Mouse (Mus musculus): Measurements from ENCODE around the gene Mxd3. TPM values are rescaled to one million over a fixed set of nuclear protein-coding genes. Genes with fewer than 3 reads are reported as not detected.

The Mxd3 gene
- polyA plus RNA-seq, 1 experiment from 2014 or later = 8.5 TPM

DNA sequence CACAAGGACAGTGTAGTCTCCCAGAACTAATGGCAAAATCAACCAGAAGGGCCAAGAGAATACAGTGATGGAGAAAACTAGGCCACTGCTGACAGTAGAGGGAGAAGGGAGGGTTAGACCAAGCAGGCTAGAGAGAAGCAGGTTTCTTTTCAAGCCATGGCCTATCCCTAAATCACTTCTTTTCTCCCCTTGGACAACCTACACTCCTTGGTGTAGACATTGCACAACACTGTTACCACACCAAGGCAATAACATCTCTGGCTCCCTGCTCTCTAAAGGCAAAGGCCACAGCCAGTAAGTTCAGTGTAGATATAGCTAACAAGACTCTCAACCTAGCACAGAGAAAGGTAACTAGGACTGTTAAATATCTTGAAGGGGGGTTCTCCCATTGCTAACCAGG, 31.5 kb upstream of the Mxd3 start:
- H3K9ac ChIP-seq (ENCODE audit: low read depth, low read length) = no peak overlapping the region; the same call in 1 of the 2 replicates
- no peak for ATAC-seq
- peak overlapping the region; percentile 74 for H3K4me2 ChIP-seq (replicated peaks; ENCODE audit: low read depth)
- H3K27me3 ChIP-seq (replicated peaks; ENCODE audit: control insufficient read depth, insufficient read depth, low read length) = no peaks in the 10 kb centered on the region
- H3K9me3 ChIP-seq (ENCODE audit: control insufficient read depth) = no peaks in the 10 kb centered on the region
- H3K4me1 ChIP-seq (replicated peaks; ENCODE audit: control insufficient read depth, insufficient read depth, low read length) = no peaks in the 10 kb centered on the region; the same call in 1 of the 2 replicates
- TF ChIP-seq CTCF (IDR thresholded peaks at IDR 0.05; ENCODE audit: low read depth) = no peak
- H3K4me3 ChIP-seq (ENCODE audit: low read depth, low read length) = peak overlapping the region; percentile 87
- H3K36me3 ChIP-seq (ENCODE audit: control insufficient read depth, insufficient read depth) = peaks cover 28% of the 10 kb centered on the region
- H3K27ac ChIP-seq (ENCODE audit: low read depth, low read length) = no peak overlapping the region

DNA sequence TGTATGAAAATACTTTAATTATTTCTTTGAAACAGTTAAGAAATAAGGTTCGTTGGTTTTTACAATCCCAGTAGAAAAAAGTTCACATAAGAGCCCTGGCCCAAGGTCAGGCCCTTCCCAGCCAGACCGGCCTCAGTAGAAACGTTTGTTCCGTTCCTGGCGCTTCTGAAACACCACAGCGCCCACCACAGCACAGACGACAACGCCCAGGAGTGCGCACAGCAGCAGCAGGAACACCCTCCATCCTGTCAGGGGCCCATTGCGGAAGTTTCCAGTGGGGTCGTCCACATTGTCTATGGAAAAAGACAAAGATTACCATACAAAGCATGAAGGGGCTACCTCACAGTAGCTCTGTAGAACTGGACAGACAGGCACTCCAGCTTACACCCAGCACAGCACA, 17.1 kb upstream of the Mxd3 start:
- Histone ChIP-seq H3K27me3 (replicated peaks; ENCODE audit: control insufficient read depth, insufficient read depth, low read length) (no peaks in the 10 kb centered on the region), H3K9me3 (ENCODE audit: control insufficient read depth) (no peaks in the 10 kb centered on the region), H3K4me2 (replicated peaks; ENCODE audit: low read depth) (no peak overlapping the region), H3K4me1 (replicated peaks; ENCODE audit: control insufficient read depth, insufficient read depth, low read length) (no peaks in the 10 kb centered on the region), H3K9ac (ENCODE audit: low read depth, low read length) (no peak overlapping the region), H3K36me3 (ENCODE audit: control insufficient read depth, insufficient read depth) (peaks cover 79% of the 10 kb centered on the region), H3K27ac (ENCODE audit: low read depth, low read length) (no peak overlapping the region), H3K4me3 (ENCODE audit: low read depth, low read length) (no peak overlapping the region)
- ATAC-seq = no peak
- TF ChIP-seq CTCF (IDR thresholded peaks at IDR 0.05; ENCODE audit: low read depth) = no peak
- 80% methylated on average over 11 of the region's 11 CpGs for WGBS

DNA sequence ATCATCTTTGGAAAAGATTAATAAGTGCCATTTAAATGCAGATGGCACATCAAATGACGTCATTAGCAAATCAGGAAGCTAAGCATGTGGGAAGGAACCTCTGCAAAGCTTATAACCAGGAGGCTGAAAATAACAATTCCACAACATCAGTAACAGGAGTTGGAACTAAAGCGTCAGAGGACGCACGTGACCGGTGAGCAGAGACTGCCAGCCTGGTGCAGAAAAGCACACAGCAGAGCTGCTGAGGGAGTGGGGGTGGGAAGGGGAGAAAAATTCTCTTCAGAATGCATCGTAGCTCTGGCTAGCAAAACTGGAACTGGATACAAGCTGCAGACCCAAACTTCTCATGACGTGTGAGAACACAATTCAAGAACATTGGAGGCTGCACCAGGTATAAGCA, 14.7 kb upstream of the Mxd3 start:
- Histone ChIP-seq H3K9ac (ENCODE audit: low read depth, low read length) (no peak overlapping the region), H3K27me3 (replicated peaks; ENCODE audit: control insufficient read depth, insufficient read depth, low read length) (no peaks in the 10 kb centered on the region), H3K4me3 (ENCODE audit: low read depth, low read length) (no peak overlapping the region), H3K4me2 (replicated peaks; ENCODE audit: low read depth) (no peak overlapping the region), H3K36me3 (ENCODE audit: control insufficient read depth, insufficient read depth) (peaks cover 57% of the 10 kb centered on the region), H3K9me3 (ENCODE audit: control insufficient read depth) (no peaks in the 10 kb centered on the region), H3K27ac (ENCODE audit: low read depth, low read length) (no peak overlapping the region), H3K4me1 (replicated peaks; ENCODE audit: control insufficient read depth, insufficient read depth, low read length) (no peaks in the 10 kb centered on the region)
- WGBS = 87% methylated on average over 7 of the region's 7 CpGs
- TF ChIP-seq CTCF (IDR thresholded peaks at IDR 0.05; ENCODE audit: low read depth) = no peak
- ATAC-seq = no peak

DNA sequence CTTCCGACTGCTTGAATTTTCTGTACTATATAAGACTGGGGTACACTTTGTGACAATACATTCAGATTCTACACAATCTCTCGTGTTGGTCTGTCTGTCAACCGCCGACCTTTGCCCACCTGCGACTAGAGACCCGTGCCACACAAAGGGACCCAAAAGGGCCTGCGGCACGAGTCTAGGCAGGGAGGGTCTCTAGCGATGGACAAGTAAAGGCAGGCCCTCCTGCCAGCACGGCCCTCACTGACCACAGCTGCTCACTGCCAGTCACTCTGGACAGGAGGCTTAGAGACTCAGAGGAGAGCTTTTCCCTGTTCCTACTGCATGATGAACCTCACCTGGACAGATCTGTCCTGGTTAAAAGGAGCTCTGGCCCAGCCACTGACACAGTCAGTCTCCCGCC, 12.8 kb upstream of the Mxd3 start:
- Histone ChIP-seq H3K4me3 (ENCODE audit: low read depth, low read length) (no peak overlapping the region), H3K9me3 (ENCODE audit: control insufficient read depth) (no peaks in the 10 kb centered on the region), H3K4me2 (replicated peaks; ENCODE audit: low read depth) (no peak overlapping the region), H3K4me1 (replicated peaks; ENCODE audit: control insufficient read depth, insufficient read depth, low read length) (no peaks in the 10 kb centered on the region), H3K27me3 (replicated peaks; ENCODE audit: control insufficient read depth, insufficient read depth, low read length) (no peaks in the 10 kb centered on the region), H3K36me3 (ENCODE audit: control insufficient read depth, insufficient read depth) (peaks cover 40% of the 10 kb centered on the region), H3K27ac (ENCODE audit: low read depth, low read length) (no peak overlapping the region), H3K9ac (ENCODE audit: low read depth, low read length) (no peak overlapping the region)
- ATAC-seq = no peak
- no peak for TF ChIP-seq CTCF (IDR thresholded peaks at IDR 0.05; ENCODE audit: low read depth)
- 29% methylated on average over 11 of the region's 11 CpGs for WGBS

DNA sequence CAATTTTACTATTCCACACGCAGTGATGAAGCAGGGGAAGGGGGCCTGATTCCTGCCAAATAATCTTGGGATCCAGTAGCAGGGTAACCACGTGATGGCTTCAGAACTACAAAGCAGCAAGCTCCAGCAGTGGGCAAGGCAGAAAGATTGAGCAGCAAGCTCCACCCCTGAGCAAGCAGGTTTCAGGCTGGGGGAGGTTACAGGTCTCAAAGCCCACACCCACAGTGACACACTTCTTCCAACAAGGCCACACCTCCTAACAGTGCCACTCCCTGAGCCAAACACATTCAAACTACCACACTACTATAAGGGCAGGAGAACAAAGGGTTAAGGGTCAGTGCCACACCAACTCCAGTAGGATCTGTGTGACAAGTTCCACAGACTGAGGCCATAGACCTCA, 9.6 kb upstream of the Mxd3 start:
- Histone ChIP-seq H3K27ac (ENCODE audit: low read depth, low read length) (no peak overlapping the region), H3K36me3 (ENCODE audit: control insufficient read depth, insufficient read depth) (peaks cover 8% of the 10 kb centered on the region), H3K4me3 (ENCODE audit: low read depth, low read length) (no peak overlapping the region), H3K4me2 (replicated peaks; ENCODE audit: low read depth) (no peak overlapping the region), H3K27me3 (replicated peaks; ENCODE audit: control insufficient read depth, insufficient read depth, low read length) (no peaks in the 10 kb centered on the region), H3K9ac (ENCODE audit: low read depth, low read length) (no peak overlapping the region), H3K9me3 (ENCODE audit: control insufficient read depth) (no peaks in the 10 kb centered on the region), H3K4me1 (replicated peaks; ENCODE audit: control insufficient read depth, insufficient read depth, low read length) (no peaks in the 10 kb centered on the region)
- WGBS = 27% methylated on average over 2 of the region's 2 CpGs
- peak; percentile 89 for ATAC-seq
- no peak for TF ChIP-seq CTCF (IDR thresholded peaks at IDR 0.05; ENCODE audit: low read depth)

DNA sequence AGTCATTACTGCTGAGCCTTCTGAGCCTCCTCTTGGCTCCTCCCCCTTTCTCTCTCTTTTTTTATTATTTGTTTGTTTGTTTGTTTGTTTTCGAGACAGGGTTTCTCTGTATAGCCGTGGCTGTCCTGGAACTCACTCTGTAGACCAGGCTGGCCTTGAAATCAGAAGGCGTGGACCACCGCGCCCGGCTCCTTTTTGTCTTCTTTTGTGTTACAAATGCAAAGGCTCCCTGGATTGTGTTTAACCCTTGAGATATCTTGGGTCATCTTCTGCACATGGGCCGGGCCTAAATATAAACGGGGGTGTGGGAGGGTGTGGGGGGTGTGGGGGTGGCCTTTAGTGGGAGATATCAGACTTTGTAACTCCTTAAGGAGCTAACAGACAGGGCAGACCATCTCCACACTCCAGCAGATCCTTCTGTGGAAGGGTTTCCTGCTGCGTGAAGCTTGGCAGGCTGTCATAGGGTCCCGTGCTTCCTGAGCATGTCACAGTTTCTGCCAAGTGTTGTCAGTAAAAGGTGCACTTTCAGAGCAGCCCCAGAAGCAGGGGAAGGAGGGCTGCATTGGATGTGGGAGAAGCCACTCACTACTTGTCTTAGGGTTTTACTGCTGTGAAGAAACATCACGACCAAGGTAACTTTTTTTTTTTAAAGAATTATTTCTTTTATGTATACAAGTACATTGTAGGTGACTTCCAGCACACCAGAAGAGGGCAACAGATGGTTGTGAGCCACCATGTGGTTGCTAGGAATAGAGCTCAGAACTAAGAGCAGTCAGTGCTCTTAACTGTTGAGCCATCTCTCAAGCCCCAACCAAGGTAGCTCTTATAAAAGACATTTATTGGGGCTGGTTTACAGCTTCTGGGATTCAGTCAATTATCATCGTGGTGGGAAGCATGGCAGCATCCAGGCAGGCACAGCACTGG, 8.8 kb upstream of the Mxd3 start:
- 0 out of 2 replicates have a peak, but pooled peaks have one; percentile 8 for TF ChIP-seq CTCF (IDR thresholded peaks at IDR 0.05; ENCODE audit: low read depth)
- Histone ChIP-seq H3K9me3 (ENCODE audit: control insufficient read depth) (no peaks in the 10 kb centered on the region), H3K9ac (ENCODE audit: low read depth, low read length) (no peak overlapping the region), H3K36me3 (ENCODE audit: control insufficient read depth, insufficient read depth) (no peaks in the 10 kb centered on the region), H3K4me1 (replicated peaks; ENCODE audit: control insufficient read depth, insufficient read depth, low read length) (no peaks in the 10 kb centered on the region), H3K4me2 (replicated peaks; ENCODE audit: low read depth) (no peak overlapping the region; the same call in 1 of the 2 replicates), H3K27me3 (replicated peaks; ENCODE audit: control insufficient read depth, insufficient read depth, low read length) (no peaks in the 10 kb centered on the region), H3K27ac (ENCODE audit: low read depth, low read length) (no peak overlapping the region), H3K4me3 (ENCODE audit: low read depth, low read length) (no peak overlapping the region)
- 65% methylated on average over 12 of the region's 12 CpGs for WGBS
- ATAC-seq = no peak

Measured in intestine, postnatal 0 days (tissue).